Mouse (Mus musculus) E14TG2a.4 (cell line): ENCODE data around the gene Fam234a.

Source experiments
- CTCF ChIP-seq: conservative IDR thresholded peaks from 2 replicates; pipeline ENCODE4 v1.5.1; 2014; ENCODE audit warnings: low read length
- NANOG ChIP-seq: IDR thresholded peaks from 2 replicates; pipeline ENCODE4 v1.6.1; 2014; ENCODE audit warnings: borderline replicate concordance, low read length, mixed read lengths

DNA sequence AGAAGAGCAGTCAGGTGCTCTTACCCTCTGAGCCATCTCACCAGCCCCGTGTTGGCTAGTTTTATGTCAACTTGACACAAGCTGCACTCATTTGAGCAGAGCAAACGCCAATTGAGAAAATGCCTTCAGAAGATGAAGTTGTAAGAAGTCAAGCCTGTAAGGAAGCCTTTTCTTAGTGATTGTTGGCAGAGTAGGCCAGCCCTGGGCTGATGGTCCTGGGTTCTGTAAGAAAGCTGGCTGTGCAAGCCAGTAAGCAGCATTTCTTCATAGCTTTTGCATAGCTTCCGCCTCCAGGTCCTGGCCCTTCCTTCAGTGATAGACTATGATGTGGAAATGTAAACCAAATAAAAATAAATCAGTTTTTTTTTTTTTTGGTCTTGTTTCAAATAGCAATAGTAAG is 28.5 kb upstream of the Fam234a start:
- TF ChIP-seq CTCF (no peak), NANOG (no peak)
